Mouse (Mus musculus) heart, embryonic 14.5 days (tissue): ENCODE results near the gene B3gnt9. TPM values are rescaled to one million over a fixed set of nuclear protein-coding genes. Genes with fewer than 3 reads are reported as not detected.

ENCODE experiments used
- ATAC-seq: fragments of 200-750 bp; cut with Nextera tagmentation; 2 replicates; pipeline ENCODE4 v1.8.0; 2017; ENCODE audit warnings: low read depth, moderate TSS enrichment; ENCODE audit not compliant: insufficient number of reproducible peaks, insufficient read depth, low FRiP score
- H3K27ac ChIP-seq, 2 experiments: fragments of 200-500 bp in 1 of 2; fragments of 300-500 bp in 1 of 2; sonication (generic) in 1 of 2; replicated peaks in 1 of 2; 2 replicates each; pipeline ENCODE4 v1.5.1; 2012 to 2014; ENCODE audit warnings: low read depth in 2 of 2, low read length in 2 of 2, control low read depth in 1 of 2, mild to moderate bottlenecking in 1 of 2, mixed read lengths in 1 of 2; ENCODE audit not compliant: control insufficient read depth in 1 of 2, insufficient read depth in 1 of 2
- H3K27me3 ChIP-seq: fragments of 300-500 bp; sonication (generic); 2 replicates; pipeline ENCODE4 v1.6.1; 2014; ENCODE audit warnings: mild to moderate bottlenecking, low read length, control low read depth; ENCODE audit not compliant: control insufficient read depth, insufficient read depth
- H3K36me3 ChIP-seq: fragments of 300-500 bp; sonication (generic); 2 replicates; pipeline ENCODE4 v1.6.1; 2014; ENCODE audit warnings: mild to moderate bottlenecking, control low read depth, low read length, mixed read lengths; ENCODE audit not compliant: control insufficient read depth, insufficient read depth
- H3K4me1 ChIP-seq, 2 experiments: fragments of 200-500 bp in 1 of 2; fragments of 300-500 bp in 1 of 2; sonication (generic) in 1 of 2; 2 replicates each; pipeline ENCODE4 v1.6.1; 2012 to 2014; ENCODE audit warnings: low read length in 2 of 2, control low read depth in 1 of 2, mixed read lengths in 1 of 2; ENCODE audit not compliant: control insufficient read depth in 2 of 2, insufficient read depth in 2 of 2
- H3K4me2 ChIP-seq: fragments of 300-500 bp; sonication (generic); 2 replicates; pipeline ENCODE4 v1.6.1; 2014; ENCODE audit warnings: mild to moderate bottlenecking, low read length
- H3K4me3 ChIP-seq, 2 experiments: fragments of 200-500 bp in 1 of 2; fragments of 300-500 bp in 1 of 2; sonication (generic) in 1 of 2; 2 replicates each; pipeline ENCODE4 v1.5.1; 2012 to 2014; ENCODE audit warnings: low read length in 2 of 2, mild to moderate bottlenecking in 2 of 2, control low read depth in 1 of 2, low read depth in 1 of 2, moderate library complexity in 1 of 2; ENCODE audit not compliant: control insufficient read depth in 1 of 2, insufficient read depth in 1 of 2
- H3K9ac ChIP-seq: fragments of 300-500 bp; sonication (generic); 2 replicates; pipeline ENCODE4 v1.6.1; 2014; ENCODE audit warnings: mild to moderate bottlenecking, low read length
- H3K9me3 ChIP-seq: fragments of 300-500 bp; sonication (generic); 2 replicates; pipeline ENCODE4 v1.6.1; 2016; ENCODE audit warnings: low read length, control low read depth; ENCODE audit not compliant: control insufficient read depth
- WGBS: fragments of 180-500 bp; shearing (Covaris S2); extraction: QIAGEN DNeasy Blood & Tissue Kit; methylation state at CpG from one replicate; pipeline ENCODE4 v1.1.7; 2014; 5-methylcytosine and 5-hydroxymethylcytosine counted together
- polyA plus RNA-seq: library from polyadenylated mRNA; unstranded; fragments of >200 nt; fragmentation: Nextera tagmentation; extraction: Ambion mirVana; gene quantifications from 2 replicates; pipeline ENCODE4 v1.2.1, GENCODE M21; 2014

B3gnt9 gene
- polyA plus RNA-seq, 1 experiment from 2014 or later, result 15.0 TPM

DNA sequence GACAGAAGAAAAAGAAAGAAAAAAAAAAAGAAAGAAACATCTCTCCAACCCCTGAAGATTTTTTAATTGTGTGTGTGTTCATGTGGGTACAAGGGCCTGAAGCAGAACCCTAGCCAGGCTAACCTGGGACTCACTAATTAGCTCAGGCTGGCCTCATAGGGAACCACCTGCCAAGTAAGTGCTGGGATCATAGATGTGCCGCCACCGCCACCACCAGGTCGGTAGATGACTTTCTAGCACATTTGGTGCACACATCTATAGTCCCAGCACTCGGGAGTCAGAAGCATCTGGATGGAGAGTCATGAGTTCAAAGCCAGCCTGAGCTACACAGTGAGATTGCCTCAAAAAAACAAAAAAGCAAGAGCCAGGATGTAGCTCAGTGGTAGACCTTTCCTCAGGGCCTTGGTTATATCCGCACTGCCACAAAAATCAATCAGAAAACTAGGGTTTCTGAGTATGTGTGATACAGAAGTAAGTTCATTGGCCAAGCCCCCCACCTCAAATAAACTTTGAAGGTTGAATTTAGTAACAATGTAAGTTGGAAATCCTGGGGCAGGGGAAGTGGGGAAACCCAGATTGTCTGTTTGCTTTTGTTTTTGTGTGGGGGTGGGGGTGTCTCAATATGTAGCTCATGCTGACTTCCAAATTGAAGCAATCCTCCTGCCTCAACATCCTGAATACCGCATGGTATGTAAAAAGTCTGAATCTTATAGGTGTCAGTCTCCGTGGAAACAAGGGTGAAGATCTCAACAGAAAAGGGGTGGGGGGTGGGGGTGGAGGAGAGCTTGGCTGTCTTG lies 2.6 kb upstream of the B3gnt9 start:
- peaks cover 14 to 31% of the 10 kb centered on the region in 2 experiments for H3K4me1 ChIP-seq
- no peaks in the 10 kb centered on the region for H3K36me3 ChIP-seq
- 63% methylated on average over 7 of the region's 7 CpGs for WGBS
- ATAC-seq, result no peak
- no peak overlapping the region for H3K27ac ChIP-seq
- no peak overlapping the region for H3K9ac ChIP-seq
- H3K4me3 ChIP-seq, result no peak overlapping the region
- H3K27me3 ChIP-seq, result peaks cover 32% of the 10 kb centered on the region
- H3K4me2 ChIP-seq, result no peak overlapping the region
- 0 out of 2 replicates have a peak, but pooled peaks cover 3% of the 10 kb centered on the region for H3K9me3 ChIP-seq

DNA sequence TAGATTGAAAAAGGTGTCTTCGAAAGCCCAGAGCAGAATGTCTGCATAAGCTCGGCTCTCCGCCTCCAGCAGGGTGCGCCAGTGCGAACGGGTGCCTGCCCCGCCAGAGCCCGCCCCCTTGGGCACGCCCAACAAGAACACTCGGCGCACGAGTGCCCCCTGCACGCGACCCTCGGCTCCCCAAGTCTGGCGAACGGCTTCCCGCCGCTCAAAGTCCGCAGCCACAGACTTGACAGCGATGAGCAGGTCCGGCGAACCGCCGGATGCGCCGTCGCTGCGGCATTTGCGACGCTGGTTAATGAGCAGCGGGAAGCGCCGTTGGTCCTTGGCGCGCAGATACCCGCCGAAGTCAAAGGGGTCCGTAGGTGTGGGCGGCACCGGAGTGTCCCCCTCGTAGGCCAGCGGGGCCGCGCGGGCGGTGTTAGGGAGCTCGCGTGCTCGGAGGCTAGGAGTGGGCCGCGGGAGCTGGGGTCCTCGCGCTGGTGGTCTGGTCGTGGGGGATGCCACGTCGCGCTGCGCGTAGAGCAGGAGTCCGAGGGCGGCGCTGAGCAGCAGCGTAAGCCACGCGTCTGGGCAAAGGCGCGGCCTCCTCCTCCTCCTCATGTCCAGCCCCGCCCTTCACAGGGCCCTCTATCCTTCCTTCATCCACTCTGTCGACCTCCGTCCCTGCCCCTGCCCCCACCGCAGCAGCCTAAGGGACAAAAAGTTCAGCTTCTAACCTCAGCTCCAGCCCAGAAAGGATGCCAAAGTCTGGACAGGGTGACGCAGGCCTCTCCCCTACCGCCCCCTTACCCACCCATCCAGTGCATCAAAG lies 594 bp downstream of the B3gnt9 start:
- H3K4me3 ChIP-seq, result peak overlapping the region; percentile 60 to 83
- under 1% methylated on average over 72 of the region's 74 CpGs for WGBS
- H3K27ac ChIP-seq, result peak overlapping the region; percentile 62 to 74
- H3K9ac ChIP-seq, result peak overlapping the region; percentile 71
- peaks cover 28% of the 10 kb centered on the region for H3K36me3 ChIP-seq
- H3K27me3 ChIP-seq, result peaks cover 22% of the 10 kb centered on the region
- ATAC-seq, result peak; percentile 81
- H3K4me1 ChIP-seq, result peaks cover 14 to 23% of the 10 kb centered on the region in 2 experiments
- peak overlapping the region; percentile 97 for H3K4me2 ChIP-seq
- H3K9me3 ChIP-seq, result no peaks in the 10 kb centered on the region

DNA sequence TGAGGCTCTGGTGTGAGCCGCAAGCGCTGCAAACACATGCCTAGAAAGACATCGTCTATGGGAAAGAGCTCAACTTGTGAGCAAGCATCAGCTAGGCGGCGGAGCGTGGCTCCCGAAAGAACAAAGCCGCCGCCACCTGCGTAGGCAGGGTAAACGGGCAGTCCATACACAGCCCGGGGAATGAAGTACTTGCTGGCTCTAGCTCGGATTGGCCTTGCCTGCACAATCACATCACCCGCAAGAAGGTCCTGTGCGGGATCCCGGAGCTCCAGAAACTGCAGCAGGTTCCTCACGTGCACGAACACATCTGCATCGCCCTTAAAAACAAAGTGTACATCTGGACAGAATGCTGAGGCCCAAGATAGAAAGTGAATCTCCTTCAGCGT lies 1.2 kb downstream of the B3gnt9 start:
- no peak for ATAC-seq
- no peaks in the 10 kb centered on the region for H3K9me3 ChIP-seq
- 48% methylated on average over 20 of the region's 20 CpGs for WGBS
- H3K4me1 ChIP-seq, result peaks cover 14 to 17% of the 10 kb centered on the region in 2 experiments
- H3K4me3 ChIP-seq, result peak overlapping the region; percentile 60 to 83
- 0 out of 4 replicates have a peak overlapping the region, but pooled peaks of 1 of the 2 experiments have one; percentile 14 for H3K27ac ChIP-seq
- peaks cover 20% of the 10 kb centered on the region for H3K27me3 ChIP-seq
- H3K9ac ChIP-seq, result peak overlapping the region; percentile 71; the same call in 1 of the 2 replicates
- peak overlapping the region; percentile 97 for H3K4me2 ChIP-seq
- H3K36me3 ChIP-seq, result peaks cover 34% of the 10 kb centered on the region

DNA sequence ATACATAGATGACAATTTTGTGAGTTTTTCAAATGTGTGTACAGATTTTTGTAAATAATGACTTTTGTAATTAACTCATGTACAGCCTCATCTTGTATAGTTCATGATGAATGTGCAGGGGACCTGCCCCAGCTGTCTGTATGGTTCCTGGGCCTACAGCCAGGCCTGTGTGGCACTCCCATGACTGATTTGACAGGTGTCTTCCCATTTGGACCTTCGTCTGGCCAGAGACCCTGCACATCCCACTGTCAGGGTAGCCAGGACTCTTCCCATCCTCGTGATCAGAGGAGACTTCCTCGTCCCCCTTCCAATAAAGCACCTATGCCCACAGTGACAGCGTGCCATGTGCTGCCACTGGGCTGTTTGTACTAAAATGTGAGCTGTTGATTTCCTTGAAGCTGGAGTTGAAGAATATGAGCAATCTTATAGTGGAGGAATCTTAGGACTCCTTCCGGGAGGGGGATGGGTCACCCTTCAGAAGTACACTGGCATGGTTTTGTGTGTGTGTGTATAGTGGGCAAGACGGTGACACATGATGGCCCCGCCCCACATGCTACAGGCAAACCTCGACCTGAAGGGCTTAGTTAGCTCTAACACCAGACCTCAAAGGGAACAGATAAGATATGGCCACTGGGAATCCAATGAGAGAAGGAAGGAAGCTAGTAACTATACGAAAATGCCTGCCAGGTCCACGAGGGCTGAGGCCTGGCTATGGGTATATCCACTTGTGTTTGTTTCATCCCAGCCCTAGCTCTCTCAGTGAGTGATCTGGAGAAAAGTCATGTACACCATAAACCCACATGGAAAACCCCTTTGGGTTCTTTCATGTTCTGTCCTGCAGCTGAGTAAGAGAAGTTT lies 2.0 kb downstream of the B3gnt9 start:
- Histone ChIP-seq H3K36me3 (peaks cover 42% of the 10 kb centered on the region), H3K4me3 (no peak overlapping the region), H3K9ac (0 out of 2 replicates have a peak overlapping the region, but pooled peaks have one; percentile 71), H3K4me2 (no peak overlapping the region), H3K27ac (no peak overlapping the region), H3K9me3 (no peaks in the 10 kb centered on the region), H3K27me3 (peaks cover 11% of the 10 kb centered on the region; the same call in 1 of the 2 replicates), H3K4me1 (peaks cover 13 to 14% of the 10 kb centered on the region in 2 experiments; a peak in 3 of 4 replicates)
- ATAC-seq, result no peak
- WGBS, result 62% methylated on average over 10 of the region's 10 CpGs

DNA sequence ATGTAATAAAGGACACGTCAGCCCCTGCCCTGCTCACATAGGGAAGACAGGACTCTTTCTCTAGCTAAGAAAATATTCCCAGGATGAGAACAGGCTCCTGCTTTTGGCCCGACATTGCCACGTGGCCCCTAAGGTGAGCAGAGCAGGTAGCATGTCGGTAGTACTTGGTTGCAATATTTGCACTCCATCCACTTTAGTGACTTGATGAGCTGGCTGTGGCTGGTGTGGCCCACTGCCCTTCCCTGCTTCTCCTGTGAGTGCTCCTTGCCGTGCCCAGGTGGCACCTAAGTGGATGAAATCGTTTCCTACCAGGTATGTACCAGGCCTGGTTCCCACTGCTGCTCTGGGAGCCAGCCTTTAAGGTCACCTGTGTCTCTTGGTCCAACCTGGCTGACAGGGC lies 3.0 kb downstream of the B3gnt9 start:
- H3K27ac ChIP-seq, result no peak overlapping the region
- H3K4me2 ChIP-seq, result no peak overlapping the region
- no peak for ATAC-seq
- no peak overlapping the region for H3K9ac ChIP-seq
- peaks cover 6% of the 10 kb centered on the region; the same call in 1 of the 2 replicates for H3K27me3 ChIP-seq
- no peaks in the 10 kb centered on the region for H3K9me3 ChIP-seq
- peaks cover 52% of the 10 kb centered on the region for H3K36me3 ChIP-seq
- H3K4me1 ChIP-seq, result peaks cover 13 to 14% of the 10 kb centered on the region in 2 experiments; a peak in 3 of 4 replicates
- WGBS, result 89% methylated on average over 6 of the region's 6 CpGs
- H3K4me3 ChIP-seq, result no peak overlapping the region

DNA sequence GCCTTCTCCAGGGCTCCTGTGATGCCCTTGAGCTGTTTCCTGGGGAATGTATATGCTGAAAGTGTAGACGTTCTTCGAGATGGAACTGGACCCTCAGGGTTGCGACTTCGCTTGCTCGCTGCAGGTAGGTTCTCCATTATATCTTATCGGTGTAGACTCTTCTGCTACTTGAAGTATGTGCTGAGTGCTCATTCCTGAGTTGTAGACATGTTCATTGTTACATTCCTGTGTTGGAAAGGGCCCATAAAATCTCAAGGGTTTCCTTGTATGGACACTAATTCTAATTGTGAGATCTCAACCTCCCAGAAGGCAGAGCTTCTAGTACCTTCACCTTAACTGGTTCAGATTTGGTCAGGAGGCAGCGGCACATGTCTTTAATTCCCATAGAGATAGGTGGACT lies 13.9 kb downstream of the B3gnt9 start:
- no peak for ATAC-seq
- Histone ChIP-seq H3K36me3 (peaks cover 59% of the 10 kb centered on the region), H3K4me2 (no peak overlapping the region), H3K9me3 (no peaks in the 10 kb centered on the region), H3K4me3 (no peak overlapping the region), H3K4me1 (no peaks in the 10 kb centered on the region), H3K9ac (no peak overlapping the region), H3K27ac (no peak overlapping the region), H3K27me3 (no peaks in the 10 kb centered on the region)
- 92% methylated on average over 7 of the region's 7 CpGs for WGBS
